Mouse (Mus musculus) kidney, adult 2 months (tissue): ENCODE data around the gene Gm853.

Experiments used
- CTCF ChIP-seq: fragments of 200-500 bp; conservative IDR thresholded peaks from 2 replicates; pipeline ENCODE4 v1.5.1; 2011; ENCODE audit warnings: low read depth, mild to moderate bottlenecking, control low read depth, low read length, moderate library complexity, mixed read lengths; ENCODE audit not compliant: insufficient read depth, insufficient read length
- POLR2A ChIP-seq: fragments of 200-500 bp; IDR thresholded peaks from one replicate; pipeline ENCODE4 v1.6.1; 2011; ENCODE audit warnings: low read depth, low read length, control low read depth

DNA sequence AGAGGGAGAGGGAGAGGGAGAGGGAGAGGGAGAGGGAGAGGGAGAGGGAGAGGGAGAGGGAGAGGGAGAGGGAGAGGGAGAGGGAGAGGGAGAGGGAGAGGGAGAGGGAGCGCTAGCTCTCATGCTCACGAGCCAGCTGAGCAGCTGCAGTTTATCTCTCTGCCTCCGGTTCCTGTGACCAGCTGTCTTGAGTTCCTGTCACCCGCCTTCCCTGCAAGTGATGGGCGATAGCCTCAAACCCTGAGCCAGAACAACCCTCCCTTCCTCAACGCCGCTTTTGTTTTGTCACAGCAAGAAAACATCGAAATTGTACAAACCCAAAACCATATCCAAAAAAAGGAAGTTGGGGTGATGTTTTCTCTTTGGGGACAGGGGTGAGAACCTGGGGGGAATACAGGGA is 25.7 kb downstream of the Gm853 start:
- TF ChIP-seq CTCF = no peak
- no peak for TF ChIP-seq POLR2A
